Mouse (Mus musculus): ENCODE results near the gene Prkd2.

DNA sequence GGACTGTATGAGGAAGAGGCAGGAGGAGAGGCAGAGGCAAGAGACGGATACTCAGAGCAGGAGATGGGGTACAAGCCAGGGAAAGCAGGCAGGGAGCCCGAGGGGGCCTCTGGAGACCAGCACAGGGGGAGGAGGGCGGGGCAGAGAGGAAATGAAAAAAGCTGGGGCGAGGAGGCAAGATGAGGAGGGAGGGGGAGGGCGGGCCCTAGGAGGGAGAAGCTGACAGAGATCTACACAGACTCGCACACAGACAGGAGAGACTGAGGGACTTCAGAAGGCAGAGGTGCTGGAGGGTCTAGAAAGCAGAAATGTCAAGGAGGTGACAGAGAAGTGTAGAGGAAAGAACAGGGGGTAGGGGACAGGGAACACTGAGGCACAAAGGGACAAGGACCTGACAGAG, 63.6 kb downstream of the Prkd2 start, which contains the start of gene Ptgir:
- TF ChIP-seq CEBPB (IDR thresholded peaks at IDR 0.05; ENCODE audit: insufficient read depth, poor library complexity, severe bottlenecking) (no peak), TCF12 (IDR thresholded peaks at IDR 0.05; ENCODE audit: insufficient read depth, poor library complexity, severe bottlenecking) (no peak), USF1 (IDR thresholded peaks at IDR 0.05; ENCODE audit: low read depth) (no peak), POLR2A (IDR thresholded peaks at IDR 0.05; ENCODE audit: insufficient read length, low read depth) (no peak), MYOD1 (IDR thresholded peaks at IDR 0.05; ENCODE audit: control insufficient read depth in 1 of 3, insufficient read length in 2 of 3, low read depth in 2 of 3) (no peak), MAX (IDR thresholded peaks at IDR 0.05; ENCODE audit: low read depth) (no peak)
